Mouse (Mus musculus) liver, embryonic 14.5 days (tissue): ENCODE results near the gene Ppm1n. TPM values are rescaled to one million over a fixed set of nuclear protein-coding genes. Genes with fewer than 3 reads are reported as not detected.

Source experiments
- ATAC-seq: fragments of 200-750 bp; cut with Nextera tagmentation; 2 replicates; pipeline ENCODE4 v1.8.0; 2017; ENCODE audit warnings: moderate number of reproducible peaks, mild to moderate bottlenecking, moderate library complexity; ENCODE audit not compliant: insufficient read depth
- DNase-seq, 3 experiments: peaks; one replicate each; pipeline ENCODE4 v3.0.0-alpha.2; 2012 to 2013; ENCODE audit warnings: low read depth in 3 of 3, low spot score in 3 of 3
- H3K27ac ChIP-seq: fragments of 300-500 bp; sonication (generic); 2 replicates; pipeline ENCODE4 v1.5.1; 2014; ENCODE audit warnings: moderate library complexity, mild to moderate bottlenecking, control low read depth, inconsistent platforms
- H3K27me3 ChIP-seq: fragments of 300-500 bp; sonication (generic); 2 replicates; pipeline ENCODE4 v1.6.1; 2014; ENCODE audit warnings: mild to moderate bottlenecking, low read length, moderate library complexity; ENCODE audit not compliant: control insufficient read depth, insufficient read depth
- H3K36me3 ChIP-seq: fragments of 300-500 bp; sonication (generic); replicated peaks from 2 replicates; pipeline ENCODE4 v1.6.1; 2014; ENCODE audit warnings: low read depth; ENCODE audit not compliant: control insufficient read depth, insufficient read depth
- H3K4me1 ChIP-seq, 2 experiments: fragments of 200-500 bp in 1 of 2; fragments of 300-500 bp in 1 of 2; sonication (generic) in 1 of 2; replicated peaks; 2 replicates each; pipeline ENCODE4 v1.6.1; 2012 to 2014; ENCODE audit warnings: antibody characterized with exemption in 1 of 2, inconsistent platforms in 1 of 2, low read length in 1 of 2; ENCODE audit not compliant: control insufficient read depth in 2 of 2, insufficient read depth in 2 of 2
- H3K4me2 ChIP-seq: fragments of 300-500 bp; sonication (generic); 2 replicates; pipeline ENCODE4 v1.6.1; 2014; ENCODE audit warnings: low read depth, mild to moderate bottlenecking, control low read depth, moderate library complexity
- H3K4me3 ChIP-seq, 2 experiments: fragments of 200-500 bp in 1 of 2; fragments of 300-500 bp in 1 of 2; sonication (generic) in 1 of 2; 2 replicates each; pipeline ENCODE4 v1.5.1; 2012 to 2014; ENCODE audit warnings: low read depth in 2 of 2, low read length in 2 of 2, mild to moderate bottlenecking in 2 of 2, control low read depth in 1 of 2, inconsistent platforms in 1 of 2, moderate library complexity in 1 of 2; ENCODE audit not compliant: insufficient read depth in 1 of 2
- H3K9ac ChIP-seq: fragments of 300-500 bp; sonication (generic); replicated peaks from 2 replicates; pipeline ENCODE4 v1.6.1; 2014; ENCODE audit warnings: mild to moderate bottlenecking, control low read depth, moderate library complexity
- H3K9me3 ChIP-seq: fragments of 300-500 bp; sonication (generic); 2 replicates; pipeline ENCODE4 v1.6.1; 2016; ENCODE audit warnings: low read length, mixed read lengths; ENCODE audit not compliant: control insufficient read depth
- CTCF ChIP-seq: IDR thresholded peaks from 2 replicates; pipeline ENCODE4 v1.5.1; 2016; ENCODE audit warnings: antibody characterized with exemption, low read depth, control low read depth
- EP300 ChIP-seq: IDR thresholded peaks from 2 replicates; pipeline ENCODE4 v1.6.1; 2016; ENCODE audit warnings: antibody characterized with exemption, low read depth
- WGBS: fragments of 180-500 bp; shearing (Covaris S2); extraction: QIAGEN DNeasy Blood & Tissue Kit; methylation state at CpG from one replicate; pipeline ENCODE4 v1.1.7; 2014; ENCODE audit not compliant: insufficient replicate concordance; 5-methylcytosine and 5-hydroxymethylcytosine counted together
- polyA plus RNA-seq, 2 experiments: library from polyadenylated mRNA; depleted of rRNA in 1 of 2; stranded (reverse) in 1 of 2; unstranded in 1 of 2; fragments of >200 nt; fragmentation: Nextera tagmentation in 1 of 2; extraction: Ambion mirVana in 1 of 2; gene quantifications; 2 replicates each; pipeline versions ENCODE4 v1.2.1 to v1.2.3; 2012 to 2014

The Ppm1n gene
- polyA plus RNA-seq, 2 experiments: 0.04 TPM; not detected in 1

DNA sequence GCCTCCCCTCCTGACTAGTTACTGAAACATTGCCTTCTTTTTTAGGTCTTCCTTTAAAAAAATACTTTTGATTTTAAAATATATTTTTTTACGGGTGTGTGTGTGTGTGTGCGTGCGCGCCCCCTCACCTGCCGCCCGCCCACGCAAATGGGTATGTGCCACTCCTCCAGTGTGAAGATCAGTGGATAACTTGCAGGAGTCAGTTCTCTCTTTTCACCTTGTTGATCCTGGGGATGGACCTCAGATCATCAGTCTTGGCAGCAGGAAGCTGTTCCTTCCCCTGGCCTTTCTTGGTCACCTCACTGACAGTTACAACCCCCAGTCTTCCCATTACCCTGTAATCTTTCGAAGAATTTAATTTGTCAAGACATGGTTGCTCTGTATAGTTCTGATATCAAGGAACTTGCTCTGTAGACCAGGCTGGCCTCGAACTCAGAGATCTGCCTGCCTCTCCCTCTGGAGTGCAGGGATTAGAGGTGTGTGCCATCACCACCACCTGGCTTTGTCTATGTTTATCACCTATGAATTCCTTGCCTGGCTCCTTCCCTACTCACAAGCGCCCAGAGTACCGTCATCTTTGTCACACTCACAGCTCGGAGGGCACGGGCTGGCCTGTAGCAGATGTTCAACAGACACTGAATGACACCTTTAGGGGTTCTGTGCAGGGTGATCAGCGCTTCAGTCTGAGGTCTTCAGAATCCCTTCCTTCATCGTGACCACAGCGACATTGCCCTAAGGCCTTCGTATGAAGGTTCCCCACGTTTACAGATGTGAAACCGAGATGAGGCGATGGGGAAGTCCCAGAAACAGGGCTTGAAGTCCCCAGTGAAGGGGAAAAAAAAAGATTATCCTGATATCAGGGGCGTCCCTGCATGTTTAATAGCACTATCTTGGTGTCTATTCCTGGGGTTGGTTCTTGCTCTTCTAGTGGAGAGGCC is 45.7 kb upstream of the Ppm1n start:
- H3K9ac ChIP-seq: no peak overlapping the region
- WGBS: 46% methylated on average over 21 of the region's 21 CpGs
- H3K4me2 ChIP-seq: peak overlapping the region; percentile 75
- H3K4me1 ChIP-seq: peaks cover 13 to 17% of the 10 kb centered on the region in 2 experiments
- no peaks in the 10 kb centered on the region for H3K9me3 ChIP-seq
- peak in 1 of 3 experiments; percentile 69 for DNase-seq
- H3K36me3 ChIP-seq: no peaks in the 10 kb centered on the region
- TF ChIP-seq CTCF: no peak
- no peak for TF ChIP-seq EP300
- no peak overlapping the region for H3K27ac ChIP-seq
- peaks cover 10% of the 10 kb centered on the region for H3K27me3 ChIP-seq
- no peak overlapping the region for H3K4me3 ChIP-seq
- ATAC-seq: no peak

- WGBS: 74% methylated on average over 11 of the region's 11 CpGs
- DNase-seq: no peak
- Histone ChIP-seq H3K4me2 (no peak overlapping the region), H3K9me3 (no peaks in the 10 kb centered on the region), H3K27me3 (peaks cover 10% of the 10 kb centered on the region), H3K4me3 (no peak overlapping the region), H3K27ac (no peak overlapping the region), H3K4me1 (peaks cover 13 to 20% of the 10 kb centered on the region in 2 experiments), H3K9ac (no peak overlapping the region), H3K36me3 (no peaks in the 10 kb centered on the region)
- no peak for ATAC-seq
- no peak for TF ChIP-seq EP300
- no peak for TF ChIP-seq CTCF
Observed at GRCm38 (mm10) chr7:19324221-19324620, 44.4 kb upstream of the Ppm1n start.

DNA sequence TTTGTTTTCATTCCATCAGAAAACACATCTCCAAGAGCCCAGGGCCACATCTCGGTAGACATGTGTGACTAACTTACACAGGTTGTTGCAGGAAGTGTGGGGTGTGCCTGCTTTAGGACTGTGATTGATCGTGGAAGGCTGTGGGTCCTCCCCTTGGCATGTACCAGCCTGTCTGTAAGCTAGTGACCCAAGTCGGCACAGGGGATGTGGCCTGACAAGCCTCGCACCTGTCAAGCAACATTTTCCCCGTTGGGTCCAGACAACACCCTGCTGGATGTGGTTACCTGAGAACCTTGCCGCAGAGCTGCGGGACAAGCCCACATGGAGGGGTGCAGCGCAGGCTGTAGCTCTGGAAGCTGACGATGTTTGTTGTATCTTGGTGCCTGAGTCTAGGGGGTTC is 42.6 kb upstream of the Ppm1n start:
- Histone ChIP-seq H3K4me2 (no peak overlapping the region), H3K36me3 (no peaks in the 10 kb centered on the region), H3K9me3 (no peaks in the 10 kb centered on the region), H3K27ac (no peak overlapping the region), H3K9ac (no peak overlapping the region), H3K4me3 (no peak overlapping the region), H3K27me3 (peaks cover 16% of the 10 kb centered on the region), H3K4me1 (peaks cover 9 to 17% of the 10 kb centered on the region in 2 experiments)
- 38% methylated on average over 9 of the region's 9 CpGs for WGBS
- TF ChIP-seq EP300: no peak
- TF ChIP-seq CTCF: no peak
- no peak for DNase-seq
- no peak for ATAC-seq

DNA sequence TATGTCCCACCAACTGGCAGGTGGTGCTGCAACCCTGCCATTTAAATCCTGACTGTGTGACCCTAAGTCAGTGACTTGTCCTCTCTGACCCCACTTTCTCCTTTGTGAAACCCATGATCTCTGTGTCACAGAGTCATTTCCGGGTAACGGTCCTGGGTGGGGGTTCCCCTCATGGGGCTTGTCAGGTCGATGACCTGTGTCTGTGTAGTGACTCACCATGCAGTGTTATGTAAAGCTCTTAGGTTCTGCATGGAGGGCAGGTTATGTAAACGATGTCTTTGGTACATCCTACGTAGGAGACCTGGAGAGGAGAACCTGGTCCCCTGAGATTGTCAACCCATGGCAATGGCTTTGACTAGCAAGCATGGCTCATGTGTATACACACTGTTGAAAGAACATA is 41.6 kb upstream of the Ppm1n start:
- DNase-seq (no peak), ATAC-seq (0 out of 2 replicates have a peak, but pooled peaks have one; percentile 14)
- H3K27me3 ChIP-seq: peaks cover 16% of the 10 kb centered on the region
- H3K4me2 ChIP-seq: no peak overlapping the region
- H3K36me3 ChIP-seq: no peaks in the 10 kb centered on the region
- H3K27ac ChIP-seq: no peak overlapping the region
- no peak overlapping the region for H3K9ac ChIP-seq
- no peaks in the 10 kb centered on the region for H3K9me3 ChIP-seq
- no peak overlapping the region for H3K4me3 ChIP-seq
- WGBS: 47% methylated on average over 5 of the region's 5 CpGs
- H3K4me1 ChIP-seq: peaks cover under 1 to 10% of the 10 kb centered on the region in 2 experiments
- no peak for TF ChIP-seq CTCF
- no peak for TF ChIP-seq EP300

DNA sequence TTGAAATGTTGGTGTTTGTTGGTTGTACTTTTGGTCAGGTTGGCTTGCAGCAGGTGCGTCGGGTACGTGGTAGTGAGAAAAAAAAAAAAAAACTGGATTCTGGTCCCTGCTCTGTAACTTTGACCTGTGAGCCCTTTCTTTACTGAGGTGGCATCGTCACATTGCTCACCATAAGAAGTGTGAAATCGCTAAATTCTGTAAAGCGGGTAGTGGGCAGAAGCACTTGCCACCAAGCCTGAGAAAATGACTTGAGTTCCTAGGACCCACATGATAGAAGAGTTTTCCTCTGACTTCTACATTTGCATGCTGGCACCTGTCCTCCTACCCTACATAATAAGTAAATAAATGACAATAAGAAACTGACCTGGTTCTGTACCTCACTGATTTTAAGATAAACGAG is 40.8 kb upstream of the Ppm1n start:
- H3K9ac ChIP-seq: no peak overlapping the region
- ATAC-seq (no peak), DNase-seq (no peak)
- no peaks in the 10 kb centered on the region for H3K36me3 ChIP-seq
- H3K9me3 ChIP-seq: no peaks in the 10 kb centered on the region
- peaks cover 0 to 4% of the 10 kb centered on the region in 2 experiments; a peak in 3 of 4 replicates for H3K4me1 ChIP-seq
- no peak for TF ChIP-seq EP300
- no peak for TF ChIP-seq CTCF
- peaks cover 21% of the 10 kb centered on the region for H3K27me3 ChIP-seq
- WGBS: 29% methylated on average over 7 of the region's 7 CpGs
- peak overlapping the region; percentile 74 for H3K4me2 ChIP-seq
- no peak overlapping the region for H3K27ac ChIP-seq
- no peak overlapping the region for H3K4me3 ChIP-seq
